Mouse (Mus musculus): ENCODE results near the gene Prps2. TPM values are rescaled to one million over a fixed set of nuclear protein-coding genes. Genes with fewer than 3 reads are reported as not detected.
"Not testable (repeated sequence)": the region's sequence is repeated elsewhere in the genome, so short reads cannot be mapped to it uniquely, and the experiment has no call there.

The Prps2 gene
- polyA plus RNA-seq (2015; fragmentation: Nextera tagmentation; extraction: Ambion mirVana) = 28.6 and 30.6 TPM in 2 replicates

- Histone ChIP-seq H3K4me2 (ENCODE audit: low read depth, low read length) (peak within 1 kb of the TSS; percentile 75), H3K27ac (ENCODE audit: low read length) (peak within 1 kb of the TSS; percentile 80), H3K4me1 (replicated peaks; ENCODE audit: control insufficient read depth, insufficient read depth, low read length) (0 out of 2 replicates have a peak, but pooled peaks cover 2% of the 10 kb centered on the region), H3K36me3 (ENCODE audit: control insufficient read depth, insufficient read depth, low read length) (no peaks in the 10 kb centered on the region), H3K9me3 (ENCODE audit: control insufficient read depth, low read length) (no peaks in the 10 kb centered on the region), H3K4me3 (ENCODE audit: low read length) (peak within 1 kb of the TSS; percentile 64), H3K9ac (ENCODE audit: low read length) (peak within 1 kb of the TSS; percentile 77), H3K27me3 (ENCODE audit: control insufficient read depth, insufficient read depth, low read depth, low read length) (no peaks in the 10 kb centered on the region; the same call in 1 of the 2 replicates)
- 17% methylated on average over 44 of the region's 47 CpGs for WGBS
- ATAC-seq (ENCODE audit: low read depth) = peak; percentile 90
Observed at GRCm38 (mm10) chrX:167382047-167382853, at the start of gene Prps2. TSS of gene Prps2 (minus strand) at chrX:167382749.

- Histone ChIP-seq H3K9me3 (ENCODE audit: control insufficient read depth, low read length) (no peaks in the 10 kb centered on the region), H3K4me1 (replicated peaks; ENCODE audit: control insufficient read depth, insufficient read depth, low read length) (no peaks in the 10 kb centered on the region), H3K27me3 (ENCODE audit: control insufficient read depth, insufficient read depth, low read depth, low read length) (no peaks in the 10 kb centered on the region), H3K4me3 (ENCODE audit: low read length) (no peak overlapping the region), H3K27ac (ENCODE audit: low read length) (no peak overlapping the region), H3K9ac (ENCODE audit: low read length) (no peak overlapping the region), H3K4me2 (ENCODE audit: low read depth, low read length) (no peak overlapping the region), H3K36me3 (ENCODE audit: control insufficient read depth, insufficient read depth, low read length) (no peaks in the 10 kb centered on the region)
- 44% methylated on average over 1 of the region's 1 CpGs for WGBS
- ATAC-seq (ENCODE audit: low read depth) = no peak
Observed at GRCm38 (mm10) chrX:167417654-167418053, 35.1 kb upstream of the Prps2 start.

GRCm38 (mm10) chrX:167394940-167395339, 12.4 kb upstream of the Prps2 start:
- H3K27me3 ChIP-seq (ENCODE audit: control insufficient read depth, insufficient read depth, low read depth, low read length) = no peaks in the 10 kb centered on the region
- no peak overlapping the region for H3K4me3 ChIP-seq (ENCODE audit: low read length)
- no peak overlapping the region for H3K4me2 ChIP-seq (ENCODE audit: low read depth, low read length)
- ATAC-seq (ENCODE audit: low read depth) = no peak
- H3K4me1 ChIP-seq (replicated peaks; ENCODE audit: control insufficient read depth, insufficient read depth, low read length) = no peaks in the 10 kb centered on the region
- H3K9me3 ChIP-seq (ENCODE audit: control insufficient read depth, low read length) = no peaks in the 10 kb centered on the region
- 29% methylated on average over 3 of the region's 3 CpGs for WGBS
- no peaks in the 10 kb centered on the region for H3K36me3 ChIP-seq (ENCODE audit: control insufficient read depth, insufficient read depth, low read length)
- no peak overlapping the region for H3K27ac ChIP-seq (ENCODE audit: low read length)
- no peak overlapping the region for H3K9ac ChIP-seq (ENCODE audit: low read length)

GRCm38 (mm10) chrX:167386647-167387046, 4.1 kb upstream of the Prps2 start:
- Histone ChIP-seq H3K9me3 (ENCODE audit: control insufficient read depth, low read length) (no peaks in the 10 kb centered on the region), H3K27ac (ENCODE audit: low read length) (no peak overlapping the region), H3K4me2 (ENCODE audit: low read depth, low read length) (no peak overlapping the region), H3K4me3 (ENCODE audit: low read length) (no peak overlapping the region), H3K36me3 (ENCODE audit: control insufficient read depth, insufficient read depth, low read length) (no peaks in the 10 kb centered on the region), H3K4me1 (replicated peaks; ENCODE audit: control insufficient read depth, insufficient read depth, low read length) (0 out of 2 replicates have a peak, but pooled peaks cover 2% of the 10 kb centered on the region), H3K27me3 (ENCODE audit: control insufficient read depth, insufficient read depth, low read depth, low read length) (no peaks in the 10 kb centered on the region; the same call in 1 of the 2 replicates), H3K9ac (ENCODE audit: low read length) (no peak overlapping the region)
- peak; percentile 34; the same call in 1 of the 2 replicates for ATAC-seq (ENCODE audit: low read depth)
- WGBS = 27% methylated on average over 1 of the region's 1 CpGs

- peak overlapping the region; percentile 75 for H3K4me2 ChIP-seq (ENCODE audit: low read depth, low read length)
- no peaks in the 10 kb centered on the region for H3K36me3 ChIP-seq (ENCODE audit: control insufficient read depth, insufficient read depth, low read length)
- 27% methylated on average over 7 of the region's 7 CpGs for WGBS
- no peaks in the 10 kb centered on the region; the same call in 1 of the 2 replicates for H3K27me3 ChIP-seq (ENCODE audit: control insufficient read depth, insufficient read depth, low read depth, low read length)
- H3K27ac ChIP-seq (ENCODE audit: low read length) = peak overlapping the region; percentile 80
- peak overlapping the region; percentile 77 for H3K9ac ChIP-seq (ENCODE audit: low read length)
- peak overlapping the region; percentile 64 for H3K4me3 ChIP-seq (ENCODE audit: low read length)
- no peaks in the 10 kb centered on the region for H3K9me3 ChIP-seq (ENCODE audit: control insufficient read depth, low read length)
- ATAC-seq (ENCODE audit: low read depth) = no peak; the same call in 1 of the 2 replicates
- 0 out of 2 replicates have a peak, but pooled peaks cover 2% of the 10 kb centered on the region for H3K4me1 ChIP-seq (replicated peaks; ENCODE audit: control insufficient read depth, insufficient read depth, low read length)
Observed at GRCm38 (mm10) chrX:167382854-167383186, 271 bp upstream of the Prps2 start.

- Histone ChIP-seq H3K4me2 (ENCODE audit: low read depth, low read length) (peak overlapping the region; percentile 75), H3K27me3 (ENCODE audit: control insufficient read depth, insufficient read depth, low read depth, low read length) (no peaks in the 10 kb centered on the region; the same call in 1 of the 2 replicates), H3K36me3 (ENCODE audit: control insufficient read depth, insufficient read depth, low read length) (no peaks in the 10 kb centered on the region), H3K4me3 (ENCODE audit: low read length) (peak overlapping the region; percentile 64), H3K9ac (ENCODE audit: low read length) (peak overlapping the region; percentile 77), H3K4me1 (replicated peaks; ENCODE audit: control insufficient read depth, insufficient read depth, low read length) (0 out of 2 replicates have a peak, but pooled peaks cover 2% of the 10 kb centered on the region), H3K9me3 (ENCODE audit: control insufficient read depth, low read length) (no peaks in the 10 kb centered on the region), H3K27ac (ENCODE audit: low read length) (peak overlapping the region; percentile 80)
- no peak for ATAC-seq (ENCODE audit: low read depth)
- WGBS = 18% methylated on average over 18 of the region's 18 CpGs
Observed at GRCm38 (mm10) chrX:167381583-167382046, 934 bp downstream of the Prps2 start.

GRCm38 (mm10) chrX:167380073-167380472, 2.5 kb downstream of the Prps2 start:
- Histone ChIP-seq H3K27me3 (ENCODE audit: control insufficient read depth, insufficient read depth, low read depth, low read length) (no peaks in the 10 kb centered on the region; the same call in 1 of the 2 replicates), H3K9ac (ENCODE audit: low read length) (no peak overlapping the region), H3K9me3 (ENCODE audit: control insufficient read depth, low read length) (no peaks in the 10 kb centered on the region), H3K4me1 (replicated peaks; ENCODE audit: control insufficient read depth, insufficient read depth, low read length) (0 out of 2 replicates have a peak, but pooled peaks cover 2% of the 10 kb centered on the region), H3K4me2 (ENCODE audit: low read depth, low read length) (no peak overlapping the region), H3K27ac (ENCODE audit: low read length) (no peak overlapping the region), H3K36me3 (ENCODE audit: control insufficient read depth, insufficient read depth, low read length) (no peaks in the 10 kb centered on the region), H3K4me3 (ENCODE audit: low read length) (no peak overlapping the region)
- 53% methylated on average over 4 of the region's 4 CpGs for WGBS
- ATAC-seq (ENCODE audit: low read depth) = no peak

- H3K4me2 ChIP-seq (ENCODE audit: low read depth, low read length); H3K4me3 ChIP-seq (ENCODE audit: low read length); H3K4me1 ChIP-seq (replicated peaks; ENCODE audit: control insufficient read depth, insufficient read depth, low read length); H3K27ac ChIP-seq (ENCODE audit: low read length); H3K9me3 ChIP-seq (ENCODE audit: control insufficient read depth, low read length); ATAC-seq (ENCODE audit: low read depth); H3K36me3 ChIP-seq (ENCODE audit: control insufficient read depth, insufficient read depth, low read length); H3K27me3 ChIP-seq (ENCODE audit: control insufficient read depth, insufficient read depth, low read depth, low read length); H3K9ac ChIP-seq (ENCODE audit: low read length): not testable (repeated sequence)
- 90% methylated on average over 3 of the region's 3 CpGs for WGBS
Observed at GRCm38 (mm10) chrX:167361231-167361630, 21.3 kb downstream of the Prps2 start.

- ATAC-seq (ENCODE audit: low read depth) = no peak
- H3K9me3 ChIP-seq (ENCODE audit: control insufficient read depth, low read length) = no peaks in the 10 kb centered on the region
- WGBS = 93% methylated on average over 7 of the region's 7 CpGs
- no peak overlapping the region for H3K27ac ChIP-seq (ENCODE audit: low read length)
- no peaks in the 10 kb centered on the region; the same call in 1 of the 2 replicates for H3K36me3 ChIP-seq (ENCODE audit: control insufficient read depth, insufficient read depth, low read length)
- no peak overlapping the region for H3K9ac ChIP-seq (ENCODE audit: low read length)
- no peaks in the 10 kb centered on the region for H3K4me1 ChIP-seq (replicated peaks; ENCODE audit: control insufficient read depth, insufficient read depth, low read length)
- no peaks in the 10 kb centered on the region; the same call in 1 of the 2 replicates for H3K27me3 ChIP-seq (ENCODE audit: control insufficient read depth, insufficient read depth, low read depth, low read length)
- no peak overlapping the region for H3K4me3 ChIP-seq (ENCODE audit: low read length)
- no peak overlapping the region for H3K4me2 ChIP-seq (ENCODE audit: low read depth, low read length)
Observed at GRCm38 (mm10) chrX:167359704-167360103, 22.8 kb downstream of the Prps2 start.

All from lung, embryonic 16.5 days (tissue).